Mouse (Mus musculus): ENCODE data around the gene Ctns. TPM values are rescaled to one million over a fixed set of nuclear protein-coding genes. Genes with fewer than 3 reads are reported as not detected.

Gene Ctns
- polyA plus RNA-seq, 2 experiments from 2014 or later = 12.9 to 18.3 TPM

DNA sequence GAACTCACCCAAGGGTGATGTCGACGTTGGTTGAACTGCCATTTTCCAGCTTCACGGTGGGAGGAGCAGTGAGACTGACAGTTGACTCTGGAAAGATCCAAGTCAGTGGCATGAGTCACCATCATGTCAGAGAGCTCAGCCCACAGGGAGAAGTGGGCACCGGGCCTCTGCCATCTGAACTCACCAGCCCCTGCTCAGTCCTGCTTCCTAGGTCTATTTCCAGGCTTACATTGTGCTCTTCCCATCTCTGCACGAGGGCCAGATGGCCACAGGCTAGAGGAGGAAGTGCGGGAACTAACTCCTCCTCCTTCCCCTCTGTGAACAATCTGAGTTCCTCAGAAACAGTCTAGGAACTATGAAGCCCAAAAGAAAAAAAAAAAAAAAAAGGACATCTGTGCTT lies 5.8 kb downstream of the Ctns start:
- ATAC-seq = no peak

DNA sequence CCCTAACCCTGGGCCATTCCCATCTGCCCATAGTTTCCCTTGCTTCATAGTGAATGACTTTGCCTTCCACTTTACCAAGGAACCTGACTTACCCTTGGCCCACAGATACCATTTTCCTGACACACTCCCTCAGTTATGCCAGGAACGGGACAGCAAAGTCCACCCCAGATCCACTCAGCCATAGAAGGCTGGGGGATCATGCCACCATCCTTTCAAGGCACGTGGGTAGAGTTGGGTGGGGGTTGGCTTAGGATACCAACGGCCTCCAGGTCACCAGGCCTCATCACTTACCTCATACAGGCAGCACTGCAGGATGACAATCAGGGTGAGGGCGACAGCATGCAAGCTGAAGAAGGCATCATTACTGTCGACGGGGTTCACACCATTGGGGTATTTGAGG lies 11.6 kb downstream of the Ctns start:
- ATAC-seq = no peak

DNA sequence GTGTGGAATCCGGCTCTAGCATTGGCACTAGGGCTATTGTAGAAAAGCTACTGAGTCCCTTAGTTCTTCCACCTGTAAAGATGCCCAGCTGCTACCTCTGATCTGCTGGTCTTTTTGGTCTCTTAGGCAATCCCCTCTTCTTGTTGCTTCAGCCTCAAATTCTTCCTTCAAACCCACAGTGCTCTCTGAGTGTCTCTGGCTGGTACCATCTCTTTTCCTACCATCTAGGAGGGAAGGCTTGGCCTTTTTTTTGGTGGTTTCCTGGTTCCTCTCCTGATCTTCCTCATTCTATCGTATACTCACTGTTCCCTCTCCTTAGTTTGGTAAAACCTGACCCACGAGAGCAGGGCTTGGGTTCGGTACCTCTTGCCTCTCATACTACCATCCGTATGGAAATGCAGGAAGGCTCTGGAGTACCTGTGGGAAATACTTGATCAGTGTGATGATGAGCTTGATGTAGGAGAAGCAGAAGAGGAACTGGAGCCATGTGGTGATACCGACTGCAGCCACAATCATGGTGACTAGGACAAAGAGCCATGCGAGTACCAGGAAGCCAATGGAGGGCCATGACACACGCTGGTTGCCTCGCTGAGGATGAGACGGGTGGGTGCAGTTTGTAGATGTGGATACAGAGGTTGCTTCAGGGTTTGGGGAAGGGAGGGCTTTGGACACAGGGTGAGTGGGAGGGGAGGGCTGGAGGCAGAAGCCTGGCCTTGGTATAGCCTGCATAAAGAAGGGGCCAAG lies 12.8 kb downstream of the Ctns start:
- no peak for ATAC-seq

DNA sequence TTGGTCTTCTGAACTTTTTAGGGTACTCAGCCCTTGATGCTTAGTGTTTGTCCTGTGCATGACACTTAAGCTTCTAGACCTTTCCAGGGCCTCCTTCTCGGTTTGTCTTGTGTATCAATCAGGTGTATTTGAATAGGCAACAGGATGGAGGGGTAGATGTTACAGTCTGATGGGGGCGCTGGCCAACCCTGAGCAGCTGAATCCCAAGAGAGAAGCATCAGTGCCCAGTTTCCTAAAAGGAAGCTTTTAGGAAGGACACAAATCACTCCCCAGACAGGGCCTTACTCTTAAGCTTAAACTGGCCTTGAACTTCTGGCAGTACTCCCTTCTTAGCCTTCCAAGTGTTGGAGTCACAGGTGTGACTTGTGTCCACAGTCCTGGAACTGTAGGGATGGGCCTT lies 20.9 kb downstream of the Ctns start:
- ATAC-seq = no peak

DNA sequence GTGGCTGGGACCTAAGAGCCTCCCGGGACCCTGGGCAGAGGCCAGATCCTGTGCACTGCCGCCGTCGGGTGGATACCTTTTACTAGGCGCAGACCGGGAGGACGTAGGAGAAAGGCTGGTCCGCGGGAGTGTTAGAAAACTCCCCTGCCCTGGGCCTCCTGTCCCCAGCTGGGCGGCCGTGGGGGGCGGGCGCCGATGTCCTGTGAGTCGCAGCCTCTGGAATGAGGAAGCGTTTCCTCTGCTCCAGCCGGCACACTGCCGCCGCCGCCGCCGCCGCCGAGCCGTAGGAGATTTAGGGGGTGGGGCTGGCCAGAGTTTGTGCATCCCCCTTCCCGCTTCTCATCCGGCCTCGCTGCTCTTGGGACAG lies 21.4 kb downstream of the Ctns start:
- peak; percentile 5 for ATAC-seq

DNA sequence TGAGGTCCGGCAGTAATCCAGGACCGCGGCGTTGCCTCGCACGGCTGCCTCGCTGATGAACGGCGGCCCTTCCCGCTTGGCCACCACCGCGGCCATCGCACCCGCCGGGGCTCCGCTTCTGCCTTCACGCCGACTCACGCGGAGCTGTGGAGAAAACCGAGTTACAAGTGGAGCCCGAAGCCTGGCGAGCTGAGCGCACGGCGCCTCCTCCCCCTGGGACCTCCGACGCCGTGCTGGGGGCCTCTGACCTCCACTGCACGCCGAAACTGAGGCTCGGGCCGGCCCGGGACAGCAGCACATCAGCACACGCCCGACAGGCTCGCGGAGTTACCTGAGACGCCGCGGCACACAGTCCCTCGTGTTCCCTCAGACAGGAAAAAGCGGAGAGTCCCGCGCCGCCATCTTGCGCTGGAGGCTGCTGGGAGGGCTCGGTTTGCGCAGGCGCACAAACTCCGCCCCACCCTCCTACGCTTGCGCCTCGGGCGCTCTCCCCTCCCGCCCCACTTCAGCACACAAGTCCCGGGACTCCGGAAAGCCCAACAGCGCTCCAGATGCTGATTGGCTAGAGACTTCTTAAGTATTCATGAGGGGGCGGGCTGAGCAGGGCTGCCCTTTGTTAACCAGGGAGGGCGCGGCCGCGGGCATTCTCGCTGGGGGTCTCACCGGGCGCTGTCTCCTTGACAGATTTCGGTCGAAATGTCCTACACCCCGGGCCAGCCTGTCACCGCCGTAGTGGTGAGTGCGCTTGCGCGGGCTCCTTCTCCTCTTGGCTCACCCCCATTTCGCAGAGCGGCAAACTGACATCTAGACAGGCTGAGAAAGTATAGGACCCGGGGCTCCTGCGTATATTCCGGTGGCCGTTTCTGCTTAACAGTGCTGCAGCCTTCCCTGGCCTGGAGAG lies 22.0 kb downstream of the Ctns start, which contains the start of the genes Emc6 and Tax1bp3:
TSS of gene Emc6 (minus strand) at position 430 of the 901 bp plus-strand sequence.
TSS of gene Tax1bp3 (plus strand) at position 476 of the 901 bp plus-strand sequence.
- ATAC-seq = peak; percentile 98

DNA sequence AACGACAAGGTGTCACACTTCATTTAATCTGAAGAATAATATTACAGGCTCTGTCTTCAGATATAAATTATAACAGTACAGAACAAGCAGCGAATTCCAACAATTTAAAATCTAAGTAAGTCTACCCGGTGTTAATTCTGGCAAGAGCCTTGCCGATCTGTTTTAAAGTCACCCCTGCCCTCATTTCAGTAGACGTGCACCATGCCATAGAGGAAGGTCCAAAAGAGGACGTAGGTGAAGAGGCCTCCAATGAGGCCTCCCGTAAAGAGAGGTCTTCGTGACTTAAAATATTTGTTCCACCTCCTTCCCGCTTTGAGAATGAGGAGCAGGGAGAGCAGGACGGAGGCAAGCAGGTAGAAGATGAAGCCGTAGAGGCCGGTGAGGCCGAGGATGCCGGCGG lies 22.7 kb downstream of the Ctns start:
- no peak for ATAC-seq

DNA sequence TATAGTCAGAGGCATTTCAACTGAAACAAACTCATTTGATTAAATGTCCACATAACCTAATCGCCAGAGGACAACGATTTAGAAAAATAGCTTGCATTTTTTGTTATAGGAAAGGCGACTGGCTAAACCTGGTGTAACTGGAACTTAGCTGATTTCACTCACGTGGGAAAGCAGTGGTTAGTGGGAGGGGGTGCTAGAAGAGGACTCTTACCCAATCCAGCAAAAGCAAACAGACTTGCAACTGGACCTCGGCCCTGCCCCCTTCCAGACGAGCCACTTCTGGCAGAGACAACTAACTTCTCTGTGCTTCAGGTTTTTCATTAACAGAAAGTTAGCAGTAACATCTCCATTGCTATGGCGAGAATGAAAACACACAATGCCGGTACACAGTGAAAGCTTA lies 23.2 kb downstream of the Ctns start:
- ATAC-seq = no peak

DNA sequence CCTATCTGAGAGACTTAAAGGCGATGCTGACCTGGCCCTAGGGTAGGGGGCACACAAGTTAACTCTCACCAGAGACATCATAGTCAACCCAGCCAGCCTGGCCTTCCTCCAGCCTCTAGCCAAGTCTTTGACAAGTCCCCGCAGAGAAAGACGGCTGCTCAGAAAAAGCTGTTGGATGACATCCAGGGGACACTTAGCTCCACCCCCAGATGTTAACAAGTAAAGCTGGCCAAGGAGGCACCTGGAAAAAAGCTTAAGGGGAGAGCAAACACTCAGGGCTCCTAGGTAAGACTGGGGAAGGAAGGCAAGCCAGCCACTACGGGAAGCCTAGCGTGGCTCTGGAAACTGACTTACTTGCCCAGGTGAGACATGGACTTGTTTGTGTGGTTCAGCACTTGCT lies 26.7 kb downstream of the Ctns start:
- no peak for ATAC-seq

DNA sequence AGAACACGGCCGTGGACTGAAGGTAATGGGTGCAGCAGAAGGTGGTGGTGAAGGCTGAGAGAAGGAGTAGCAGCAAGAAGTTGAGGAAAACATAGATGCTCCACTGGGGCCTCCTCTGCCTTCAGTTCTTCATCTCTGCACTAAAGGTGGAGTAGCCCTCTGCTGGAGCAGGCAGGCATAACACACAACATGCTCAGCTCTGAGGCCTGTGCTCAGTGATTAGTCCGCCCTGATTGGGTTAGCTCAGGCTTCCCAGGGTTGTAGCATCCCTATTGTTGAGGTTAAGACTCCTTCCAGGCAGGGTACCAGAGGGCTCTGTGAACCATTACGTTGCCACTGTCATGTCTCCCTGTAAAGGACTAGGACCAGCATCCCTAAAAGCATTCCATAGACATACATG lies 29.6 kb downstream of the Ctns start:
- peak; percentile 68 for ATAC-seq

DNA sequence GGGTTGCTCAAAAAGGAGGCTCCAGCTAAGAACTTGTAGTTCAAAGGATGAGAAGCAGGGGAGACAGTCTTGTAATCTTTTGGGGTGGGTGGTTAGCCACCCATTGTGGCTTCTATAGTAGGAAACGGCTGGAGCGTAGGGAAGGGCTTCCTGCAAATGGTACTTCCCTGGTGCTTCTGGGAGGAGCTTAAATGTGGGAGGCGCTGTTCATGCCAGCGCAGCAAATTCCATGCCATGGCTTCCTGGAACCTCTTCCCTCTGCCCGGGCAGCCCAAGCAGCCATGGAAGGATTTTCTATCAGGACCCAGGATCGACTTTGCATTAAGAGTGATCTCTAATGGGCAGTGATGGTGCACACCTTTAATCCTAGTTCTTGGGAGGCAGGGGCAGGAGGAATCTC lies 30.3 kb downstream of the Ctns start:
- ATAC-seq = no peak

DNA sequence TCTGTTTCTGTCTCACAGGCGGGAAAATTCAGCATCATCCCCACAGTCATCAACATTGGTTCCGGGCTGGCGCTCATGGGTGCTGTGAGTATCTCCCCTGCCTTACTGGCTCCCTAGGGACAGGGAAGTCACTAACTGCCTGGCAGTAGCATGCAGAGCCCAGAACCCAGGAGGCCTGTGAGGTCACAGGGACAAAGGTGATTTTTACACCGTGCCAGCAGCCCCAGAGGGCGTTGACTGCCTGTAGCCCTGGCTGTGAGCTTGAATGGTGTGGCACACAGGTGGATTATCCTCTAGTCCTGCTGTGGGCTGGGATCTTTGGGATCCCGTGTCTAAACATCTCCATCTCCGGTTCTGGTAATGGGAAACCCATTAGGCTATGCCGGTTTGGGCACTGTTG lies 30.8 kb downstream of the Ctns start:
- ATAC-seq = no peak

DNA sequence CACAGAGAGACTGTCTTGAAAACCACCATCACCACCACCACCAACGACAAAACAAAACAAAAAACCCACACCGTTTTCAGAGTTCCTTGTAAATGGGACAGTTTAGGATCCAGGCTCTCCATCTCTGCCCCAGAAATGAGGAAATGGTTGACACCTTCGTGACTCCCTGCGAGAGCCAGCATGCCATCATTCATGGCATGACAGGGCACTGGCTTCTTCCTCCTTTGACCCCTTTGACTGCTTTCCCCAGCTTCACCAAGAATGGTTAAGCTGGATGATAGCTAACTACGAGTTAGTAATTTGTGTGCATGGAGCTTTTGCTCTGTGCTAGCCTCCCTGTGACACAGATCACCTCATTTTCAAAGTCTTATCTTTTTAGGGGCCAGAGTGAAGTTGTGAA lies 36.6 kb downstream of the Ctns start:
- no peak for ATAC-seq

DNA sequence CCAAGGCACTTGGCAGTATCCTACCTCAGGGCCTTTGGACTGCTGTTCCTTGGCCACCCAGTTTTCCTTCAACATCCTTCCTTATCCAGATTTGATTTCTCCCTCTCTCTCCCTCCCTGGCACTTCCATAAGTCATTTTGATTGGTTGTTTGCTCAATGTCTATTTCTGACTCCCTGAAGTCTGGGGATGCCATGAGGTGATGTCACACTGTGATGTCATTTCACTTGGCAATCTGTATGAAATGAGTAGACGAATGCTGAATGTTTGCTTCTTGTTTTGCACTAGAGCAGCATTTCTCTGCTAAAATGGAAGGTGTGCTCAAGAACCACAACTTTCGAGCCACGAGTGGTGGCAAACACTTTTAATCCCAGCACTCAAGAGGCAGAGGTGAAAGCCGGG lies 37.2 kb downstream of the Ctns start:
- ATAC-seq = no peak

DNA sequence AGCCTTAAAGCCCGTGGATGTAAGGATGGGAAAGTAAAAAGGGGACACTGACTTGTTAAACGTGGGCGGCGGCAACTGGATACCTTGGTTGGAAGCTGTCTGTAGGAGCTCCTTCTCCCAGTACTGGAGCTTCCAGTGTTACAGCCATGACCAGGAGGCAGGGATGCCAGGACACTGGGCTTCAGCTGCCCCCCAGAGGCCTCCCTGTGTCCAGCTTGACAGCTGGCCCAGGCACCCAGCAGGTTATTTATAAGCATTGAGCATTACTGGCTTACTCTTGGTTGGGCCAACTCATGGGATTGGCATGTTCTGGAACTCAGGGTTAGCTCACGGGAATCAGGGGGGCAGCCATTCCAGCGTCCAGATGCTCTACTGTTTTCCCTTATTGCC lies 38.0 kb downstream of the Ctns start:
- no peak for ATAC-seq

DNA sequence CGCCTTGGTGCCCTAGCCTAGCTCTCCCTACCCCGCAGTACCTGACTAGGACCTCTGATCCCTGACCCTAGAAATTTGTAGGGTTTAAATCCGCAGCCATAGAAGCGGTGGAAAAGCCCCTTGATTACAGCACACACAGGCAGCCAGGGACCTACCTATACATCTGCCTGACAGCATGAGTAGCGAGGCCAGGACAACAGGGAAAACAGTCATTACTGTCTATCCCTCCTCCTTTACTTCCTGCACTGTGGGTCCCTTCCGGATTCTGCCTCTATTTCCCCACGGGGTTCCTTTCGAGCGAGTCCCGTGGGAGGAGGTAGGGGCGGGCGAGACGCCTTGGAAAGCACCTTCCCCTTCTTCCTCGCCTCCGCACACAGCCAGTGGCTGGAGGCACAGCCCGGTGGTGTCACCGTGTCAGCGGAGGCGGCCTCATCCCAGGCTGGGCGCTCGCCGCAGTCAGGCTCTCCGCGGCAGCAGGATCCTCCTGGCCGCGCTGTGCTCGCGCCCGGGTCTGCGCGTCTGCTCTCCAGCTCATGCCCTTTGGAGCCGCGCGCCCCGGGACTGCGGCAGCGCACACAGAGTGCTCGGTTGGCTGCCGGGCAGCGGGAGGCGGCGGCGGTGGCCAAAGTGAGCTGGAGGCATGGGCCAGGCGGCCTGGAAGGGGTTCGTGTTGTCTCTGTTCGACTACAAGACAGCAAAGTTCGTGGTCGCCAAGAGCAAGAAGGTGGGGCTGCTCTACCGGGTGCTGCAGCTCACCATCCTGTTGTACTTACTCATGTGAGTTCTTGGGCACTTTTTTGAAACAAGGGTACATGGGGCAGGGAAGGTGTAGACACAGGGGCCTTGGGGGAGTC lies 38.7 kb downstream of the Ctns start, which contains the start of gene P2rx5:
TSS of gene P2rx5 (plus strand) at position 465 of the 854 bp plus-strand sequence.
- ATAC-seq = no peak

DNA sequence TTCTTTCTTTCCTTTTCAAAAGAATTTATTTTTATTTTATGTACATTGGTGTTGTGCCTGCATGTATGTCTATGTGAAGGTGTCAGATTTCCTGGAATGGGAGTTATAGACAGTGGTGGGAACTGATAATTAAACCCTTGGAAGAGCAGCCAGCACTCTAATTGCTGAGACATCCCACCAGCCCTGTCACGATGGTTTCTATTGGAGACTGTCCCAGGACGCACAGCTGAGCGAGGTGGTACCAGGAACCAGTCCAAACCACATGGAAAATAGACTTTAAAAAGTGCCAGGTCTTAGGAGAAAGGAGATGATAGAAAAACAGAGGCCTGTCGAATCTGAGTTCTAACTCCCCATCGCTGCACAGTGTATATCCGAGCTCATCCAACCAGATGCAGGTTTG lies 43.8 kb downstream of the Ctns start:
- ATAC-seq = no peak

DNA sequence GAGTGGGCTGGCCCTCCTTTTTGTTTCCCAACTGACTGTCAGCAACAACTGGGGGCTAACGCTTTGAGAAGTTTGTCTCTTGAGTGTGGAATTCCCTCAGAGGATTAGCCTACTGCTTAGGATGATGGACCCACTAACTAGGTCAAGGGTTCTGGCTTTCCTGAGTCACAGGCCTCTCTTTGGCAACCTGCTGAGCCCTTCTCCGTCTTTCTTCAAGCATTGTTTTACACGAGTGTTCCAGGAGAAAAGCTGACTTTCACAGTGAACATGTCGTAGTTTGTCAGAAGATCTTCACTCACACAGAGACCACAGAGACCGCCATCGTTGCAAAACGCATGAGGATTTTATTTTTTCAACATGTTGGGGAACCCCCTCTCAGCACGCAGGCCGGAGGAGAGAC lies 50.6 kb downstream of the Ctns start:
- no peak for ATAC-seq

DNA sequence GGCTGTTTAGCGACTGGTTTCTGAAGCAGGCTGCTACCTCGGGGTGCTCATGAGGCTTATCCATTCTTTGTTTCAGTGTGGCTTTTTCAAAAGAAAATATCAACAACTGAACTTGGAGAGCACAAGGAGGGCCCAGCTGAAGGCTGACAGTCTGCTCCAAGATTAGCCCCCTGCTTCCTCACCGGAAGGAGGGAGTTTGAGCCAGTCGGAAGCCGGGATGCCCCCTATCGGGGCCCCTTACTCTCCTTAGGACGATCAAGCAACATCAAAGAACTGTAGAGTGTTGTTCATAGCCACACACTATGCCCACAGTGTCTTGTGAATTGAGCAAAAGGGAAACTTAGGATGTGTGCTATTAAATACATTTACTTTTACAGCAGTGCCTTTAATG lies 51.9 kb downstream of the Ctns start:
- ATAC-seq = no peak

DNA sequence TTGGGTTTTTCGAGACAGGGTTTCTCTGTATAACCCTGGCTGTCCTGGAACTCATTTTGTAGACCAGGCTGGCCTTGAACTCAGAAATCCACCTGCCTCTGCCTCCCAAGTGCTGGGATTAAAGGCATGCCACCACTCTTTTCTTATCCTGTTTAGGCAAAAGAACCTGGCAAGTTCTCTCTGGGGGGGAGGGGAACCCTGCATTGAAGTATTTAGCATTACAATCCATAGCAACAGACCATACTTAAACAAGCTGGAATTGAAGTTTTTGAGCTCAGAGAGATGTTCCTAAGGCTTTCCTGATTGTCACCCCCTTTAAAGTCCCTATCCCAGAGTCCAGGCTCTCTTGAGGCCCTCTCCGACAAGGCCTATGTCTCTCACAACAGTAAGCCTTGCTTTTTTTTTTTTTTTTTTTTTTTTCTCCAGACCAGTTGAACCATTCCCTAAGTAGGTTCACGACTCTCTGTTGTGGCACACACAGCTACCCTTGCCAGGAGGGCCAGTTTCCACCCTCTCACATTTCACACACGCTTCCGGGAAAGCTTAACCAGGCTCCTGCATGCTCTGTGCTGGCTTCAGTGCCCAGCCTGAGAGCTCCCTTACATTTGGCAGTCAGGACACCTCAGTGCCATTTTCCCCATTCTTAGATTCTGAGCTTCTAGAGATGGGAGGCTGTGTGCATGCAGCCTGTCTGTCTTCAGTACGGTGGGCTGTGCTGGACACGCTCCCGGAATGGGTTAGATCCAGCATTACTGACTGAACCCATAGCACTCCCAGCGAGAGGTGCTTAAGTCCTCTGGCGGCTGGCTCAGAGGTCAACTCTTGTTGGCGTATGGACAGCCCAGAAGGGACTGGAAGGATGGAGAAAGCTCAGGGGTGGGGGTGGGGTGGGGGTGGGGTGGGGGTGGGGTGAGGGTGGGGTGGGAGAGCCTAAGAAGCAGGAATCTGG lies 52.5 kb downstream of the Ctns start:
- ATAC-seq = no peak

DNA sequence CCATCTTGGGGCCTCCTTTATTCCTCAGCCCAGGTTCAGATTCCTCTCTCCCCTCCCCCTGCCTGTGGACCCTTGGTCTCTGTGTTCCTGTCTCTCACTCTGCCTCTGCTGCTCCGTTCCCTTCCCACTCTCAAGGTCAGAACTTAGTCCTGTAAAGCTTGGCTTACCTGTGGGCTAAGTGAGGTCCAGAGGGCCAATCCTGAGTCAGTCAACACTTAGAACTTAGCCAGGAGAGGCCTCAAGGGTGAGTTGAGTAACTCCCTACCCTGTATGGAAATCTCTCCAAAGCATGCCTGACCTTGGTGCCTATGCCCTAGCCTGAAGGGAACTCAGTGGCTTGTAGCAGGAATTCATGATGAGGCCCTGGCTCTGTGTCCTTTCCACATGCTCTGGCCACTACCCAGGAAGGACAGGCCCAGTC lies 54.6 kb downstream of the Ctns start:
- no peak for ATAC-seq
